Mouse (Mus musculus) hindbrain, embryonic 12.5 days (tissue): ENCODE measurements at regions not wholly inside any gene's neighbourhood (a gene's known extent, or its start where the extent isn't known, plus 50 kb on each side); places are given as distances from the start of the nearest gene placed in this dataset.

Experiments
- ATAC-seq: fragments of 200-750 bp; cut with Nextera tagmentation; 2 replicates; pipeline ENCODE4 v1.8.0; 2017; ENCODE audit warnings: moderate TSS enrichment; ENCODE audit not compliant: low FRiP score
- H3K27ac ChIP-seq: fragments of 300-500 bp; sonication (generic); 2 replicates; pipeline ENCODE4 v1.5.1; 2016; ENCODE audit warnings: mild to moderate bottlenecking
- H3K27me3 ChIP-seq: fragments of 300-500 bp; sonication (generic); 2 replicates; pipeline ENCODE4 v1.6.1; 2016; ENCODE audit warnings: mild to moderate bottlenecking
- H3K36me3 ChIP-seq: fragments of 300-500 bp; sonication (generic); 2 replicates; pipeline ENCODE4 v1.6.1; 2016; ENCODE audit warnings: mild to moderate bottlenecking
- H3K4me1 ChIP-seq: fragments of 300-500 bp; sonication (generic); 2 replicates; pipeline ENCODE4 v1.6.1; 2016
- H3K4me2 ChIP-seq: fragments of 300-500 bp; sonication (generic); replicated peaks from 2 replicates; pipeline ENCODE4 v1.6.1; 2016; ENCODE audit warnings: mild to moderate bottlenecking
- H3K4me3 ChIP-seq: fragments of 300-500 bp; sonication (generic); 2 replicates; pipeline ENCODE4 v1.5.1; 2016; ENCODE audit warnings: mild to moderate bottlenecking
- H3K9ac ChIP-seq: fragments of 300-500 bp; sonication (generic); 2 replicates; pipeline ENCODE4 v1.6.1; 2016; ENCODE audit warnings: mild to moderate bottlenecking, moderate library complexity
- H3K9me3 ChIP-seq: fragments of 300-500 bp; sonication (generic); replicated peaks from 2 replicates; pipeline ENCODE4 v1.6.1; 2016; ENCODE audit warnings: mild to moderate bottlenecking
- WGBS: fragments of 180-500 bp; shearing (Covaris S2); methylation state at CpG from one replicate; pipeline ENCODE4 v1.1.7; 2016; 5-methylcytosine and 5-hydroxymethylcytosine counted together

DNA sequence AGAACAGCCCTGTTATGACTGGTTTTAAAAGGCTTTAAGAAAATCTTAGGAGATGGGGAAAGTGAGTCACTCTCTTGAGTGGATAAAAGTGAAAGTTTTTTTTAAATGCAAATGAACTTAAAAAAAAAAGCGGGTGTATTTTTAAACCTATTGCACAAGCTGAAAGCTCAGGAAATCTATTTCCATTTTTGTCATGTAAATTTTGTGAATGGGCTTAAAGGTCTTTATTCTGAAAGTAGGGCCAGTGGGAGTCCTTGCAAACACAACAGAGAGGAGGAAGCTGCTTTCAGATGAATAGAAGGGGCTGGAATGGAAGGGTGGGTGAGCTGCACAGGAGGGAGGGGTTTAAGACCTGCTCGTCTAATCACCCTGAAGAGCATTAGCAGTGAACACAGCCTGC is 62.9 kb downstream of the Fam84a start:
- 14% methylated on average over 2 of the region's 2 CpGs for WGBS
- Histone ChIP-seq H3K9ac (no peak overlapping the region), H3K9me3 (no peaks in the 10 kb centered on the region), H3K36me3 (no peaks in the 10 kb centered on the region), H3K27ac (no peak overlapping the region), H3K4me1 (peaks cover 3% of the 10 kb centered on the region; the same call in 1 of the 2 replicates), H3K4me3 (no peak overlapping the region), H3K4me2 (no peak overlapping the region), H3K27me3 (no peaks in the 10 kb centered on the region)
- ATAC-seq = peak; percentile 85

DNA sequence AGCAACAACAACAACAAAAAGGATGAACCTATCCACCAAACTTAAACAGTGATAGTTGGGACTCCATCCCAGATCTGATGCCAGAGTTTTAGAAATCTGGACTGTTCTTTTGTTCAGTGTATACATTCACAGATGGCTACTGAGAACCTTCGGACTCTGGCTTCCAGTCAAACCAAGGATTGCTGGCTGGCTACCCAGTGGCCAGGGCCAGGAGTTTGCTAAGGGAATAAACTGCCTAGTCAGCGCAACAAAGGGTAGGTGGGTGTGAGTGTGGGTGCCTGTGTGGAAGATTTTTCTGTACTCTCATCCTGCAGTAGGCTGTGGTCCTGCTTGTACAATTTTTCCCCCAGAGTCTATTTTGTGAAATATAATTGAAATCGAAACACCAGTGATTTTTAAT is 69.1 kb downstream of the Fam84a start:
- no peaks in the 10 kb centered on the region for H3K9me3 ChIP-seq
- peaks cover 3% of the 10 kb centered on the region; the same call in 1 of the 2 replicates for H3K4me1 ChIP-seq
- H3K36me3 ChIP-seq = no peaks in the 10 kb centered on the region
- H3K27ac ChIP-seq = no peak overlapping the region
- no peak for ATAC-seq
- no peak overlapping the region for H3K9ac ChIP-seq
- no peaks in the 10 kb centered on the region for H3K27me3 ChIP-seq
- H3K4me3 ChIP-seq = no peak overlapping the region
- 88% methylated on average over 3 of the region's 3 CpGs for WGBS
- H3K4me2 ChIP-seq = no peak overlapping the region

- Histone ChIP-seq H3K27ac (no peak overlapping the region), H3K9ac (no peak overlapping the region), H3K4me3 (no peak overlapping the region), H3K4me2 (no peak overlapping the region), H3K9me3 (no peaks in the 10 kb centered on the region), H3K36me3 (no peaks in the 10 kb centered on the region), H3K27me3 (no peaks in the 10 kb centered on the region), H3K4me1 (no peaks in the 10 kb centered on the region)
- WGBS = 76% methylated on average over 1 of the region's 1 CpGs
- ATAC-seq = no peak
These were observed 72.0 kb downstream of the Fam84a start for GRCm38 (mm10) chr12:14079892-14080291.

DNA sequence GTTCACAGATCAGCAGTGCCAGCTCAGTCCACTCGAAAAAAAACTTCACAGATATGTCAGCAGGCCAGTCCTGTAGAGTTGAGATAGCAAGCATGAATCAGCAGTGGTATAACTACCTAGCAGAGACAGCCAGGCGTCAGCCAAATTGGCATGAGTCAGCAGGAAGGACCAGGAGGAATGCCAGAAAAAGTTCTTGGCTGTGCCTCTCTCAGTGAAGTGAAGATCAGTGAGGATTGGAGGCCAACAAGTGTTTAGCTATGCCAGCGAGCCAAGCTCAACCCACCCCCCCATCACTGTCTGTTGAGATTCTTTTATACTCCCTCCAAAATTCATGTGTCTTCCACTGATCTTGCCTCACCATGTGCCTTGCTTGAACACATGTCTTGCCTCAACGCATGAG is 82.8 kb downstream of the Fam84a start:
- no peak overlapping the region for H3K9ac ChIP-seq
- H3K9me3 ChIP-seq = no peaks in the 10 kb centered on the region
- H3K27ac ChIP-seq = no peak overlapping the region
- no peak for ATAC-seq
- no peak overlapping the region for H3K4me2 ChIP-seq
- H3K27me3 ChIP-seq = no peaks in the 10 kb centered on the region
- WGBS = 92% methylated on average over 4 of the region's 4 CpGs
- no peaks in the 10 kb centered on the region for H3K36me3 ChIP-seq
- no peak overlapping the region for H3K4me3 ChIP-seq
- no peaks in the 10 kb centered on the region for H3K4me1 ChIP-seq

DNA sequence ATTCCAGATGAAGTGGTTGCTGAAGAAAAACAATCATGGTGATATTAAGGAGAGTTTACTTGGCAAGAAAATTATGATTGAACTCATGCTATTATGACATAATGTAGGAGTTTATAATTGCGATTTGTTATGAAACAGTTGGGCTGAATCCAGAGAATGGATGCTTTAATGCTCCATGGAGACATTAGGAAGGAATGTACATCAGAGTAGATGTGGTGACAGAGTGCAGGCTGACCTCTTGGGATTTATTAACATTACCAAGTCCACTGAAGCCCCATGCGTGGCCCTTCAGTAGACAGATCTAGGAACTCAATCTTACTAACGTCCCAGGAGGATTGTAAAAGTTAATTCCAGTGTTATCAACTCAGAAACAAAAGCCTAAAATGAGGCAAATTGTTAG is 86.5 kb downstream of the Fam84a start:
- H3K9ac ChIP-seq = no peak overlapping the region
- no peak for ATAC-seq
- H3K4me3 ChIP-seq = no peak overlapping the region
- H3K4me1 ChIP-seq = no peaks in the 10 kb centered on the region
- H3K9me3 ChIP-seq = no peaks in the 10 kb centered on the region
- no peak overlapping the region for H3K27ac ChIP-seq
- H3K27me3 ChIP-seq = no peaks in the 10 kb centered on the region
- no peak overlapping the region for H3K4me2 ChIP-seq
- H3K36me3 ChIP-seq = no peaks in the 10 kb centered on the region
- 81% methylated on average over 3 of the region's 3 CpGs for WGBS

DNA sequence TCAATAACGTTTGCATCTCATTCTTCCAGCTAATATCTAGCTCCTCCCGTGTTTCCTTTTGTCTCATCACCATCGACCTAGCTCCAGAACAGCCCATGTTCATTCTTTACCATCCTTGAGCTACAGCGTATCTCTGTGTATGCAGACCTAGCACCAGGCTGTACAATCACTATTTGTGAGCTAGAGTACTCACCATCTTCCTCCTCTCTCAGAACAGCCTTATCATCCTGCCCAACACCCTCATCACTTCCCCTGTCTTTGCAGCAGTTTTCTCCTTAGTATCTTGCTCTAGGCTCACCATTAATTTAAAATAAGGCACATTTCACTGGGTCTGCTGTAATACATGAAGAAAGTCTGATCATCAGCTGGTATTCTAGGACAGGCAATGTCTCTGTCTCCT is 88.6 kb downstream of the Fam84a start:
- Histone ChIP-seq H3K27me3 (no peaks in the 10 kb centered on the region), H3K36me3 (no peaks in the 10 kb centered on the region), H3K4me1 (no peaks in the 10 kb centered on the region), H3K4me3 (no peak overlapping the region), H3K9ac (no peak overlapping the region), H3K9me3 (no peaks in the 10 kb centered on the region), H3K4me2 (no peak overlapping the region), H3K27ac (no peak overlapping the region)
- WGBS = 85% methylated on average over 4 of the region's 4 CpGs
- no peak for ATAC-seq

DNA sequence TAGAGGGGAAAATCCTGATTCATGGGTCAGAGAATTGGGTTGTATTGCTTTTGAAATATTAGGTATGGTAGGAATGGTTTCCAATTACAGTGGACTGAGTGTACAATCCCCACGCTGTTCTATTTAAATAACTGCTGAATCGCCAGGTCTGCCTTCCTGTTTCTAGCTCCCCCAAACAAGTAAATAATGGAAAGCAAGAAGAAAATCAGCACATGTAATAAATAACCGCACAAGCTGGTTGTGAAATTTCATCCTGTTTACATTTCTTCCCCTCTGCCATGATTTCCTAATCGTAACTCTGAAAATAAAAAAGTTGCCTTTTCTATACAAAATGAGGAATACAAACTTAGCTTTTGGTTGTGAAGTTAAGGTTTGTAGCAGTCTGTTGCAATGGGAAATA is 95.7 kb downstream of the Fam84a start:
- Histone ChIP-seq H3K4me3 (no peak overlapping the region), H3K27ac (no peak overlapping the region), H3K36me3 (no peaks in the 10 kb centered on the region), H3K27me3 (no peaks in the 10 kb centered on the region), H3K4me2 (no peak overlapping the region), H3K4me1 (no peaks in the 10 kb centered on the region), H3K9ac (no peak overlapping the region), H3K9me3 (no peaks in the 10 kb centered on the region)
- WGBS = 85% methylated on average over 4 of the region's 4 CpGs
- no peak for ATAC-seq

- H3K9ac ChIP-seq = no peak overlapping the region
- no peaks in the 10 kb centered on the region for H3K4me1 ChIP-seq
- no peak overlapping the region for H3K27ac ChIP-seq
- H3K27me3 ChIP-seq = no peaks in the 10 kb centered on the region
- no peak overlapping the region for H3K4me3 ChIP-seq
- 97% methylated on average over 1 of the region's 1 CpGs for WGBS
- no peaks in the 10 kb centered on the region for H3K9me3 ChIP-seq
- no peaks in the 10 kb centered on the region for H3K36me3 ChIP-seq
- no peak overlapping the region for H3K4me2 ChIP-seq
- ATAC-seq = no peak
These were observed 119.5 kb downstream of the Fam84a start for GRCm38 (mm10) chr12:14032363-14032762.

GRCm38 (mm10) chr12:14015271-14015670 is 136.6 kb downstream of the Fam84a start:
- H3K36me3 ChIP-seq = no peaks in the 10 kb centered on the region
- no peak overlapping the region for H3K4me3 ChIP-seq
- no peaks in the 10 kb centered on the region for H3K4me1 ChIP-seq
- ATAC-seq = no peak
- no peak overlapping the region for H3K27ac ChIP-seq
- H3K4me2 ChIP-seq = no peak overlapping the region
- no peak overlapping the region for H3K9ac ChIP-seq
- H3K27me3 ChIP-seq = no peaks in the 10 kb centered on the region
- H3K9me3 ChIP-seq = no peaks in the 10 kb centered on the region

DNA sequence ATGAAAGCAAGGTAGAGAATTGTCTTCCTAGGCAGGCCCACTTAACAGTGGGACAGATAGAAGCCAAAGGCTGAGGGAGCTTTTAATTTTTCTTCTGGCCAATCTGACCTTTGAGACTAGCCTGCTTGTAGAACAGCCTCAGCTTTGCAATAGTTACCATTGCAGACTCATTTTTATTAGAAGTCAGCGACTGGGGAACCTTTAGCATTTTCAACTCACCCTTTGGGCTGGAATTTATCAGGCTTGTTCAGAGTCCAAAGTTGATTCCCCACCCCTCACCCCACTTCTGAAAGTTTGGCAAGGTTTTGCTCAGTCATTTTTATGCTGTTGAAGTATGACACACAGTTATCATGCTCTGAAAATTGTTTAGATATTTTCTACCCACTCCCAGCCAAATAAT is 145.9 kb downstream of the Fam84a start:
- no peak for ATAC-seq
- H3K9me3 ChIP-seq = no peaks in the 10 kb centered on the region
- no peaks in the 10 kb centered on the region for H3K36me3 ChIP-seq
- no peak overlapping the region for H3K9ac ChIP-seq
- no peak overlapping the region for H3K4me2 ChIP-seq
- no peak overlapping the region for H3K27ac ChIP-seq
- no peaks in the 10 kb centered on the region for H3K27me3 ChIP-seq
- no peak overlapping the region for H3K4me3 ChIP-seq
- WGBS = 66% methylated on average over 1 of the region's 1 CpGs
- H3K4me1 ChIP-seq = no peaks in the 10 kb centered on the region

DNA sequence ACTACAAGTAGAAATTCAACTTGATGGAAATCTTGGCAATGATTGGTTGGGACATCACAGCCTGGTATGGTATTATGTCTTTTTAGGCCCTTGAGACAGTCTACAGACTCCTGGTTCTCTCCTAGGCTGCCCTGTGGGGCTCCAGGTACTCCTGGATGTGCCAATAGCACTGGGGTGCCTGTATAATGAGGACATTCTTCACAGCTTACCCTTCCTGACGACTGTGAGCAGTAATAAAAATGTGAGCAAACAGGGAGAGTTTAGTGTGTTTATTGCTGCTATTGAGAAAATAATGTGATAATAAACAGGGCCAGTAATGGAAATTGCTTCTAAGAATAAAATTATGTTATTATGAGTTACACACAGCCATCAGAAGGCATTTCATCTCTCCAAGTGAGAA is 150.2 kb downstream of the Fam84a start:
- H3K4me1 ChIP-seq = no peaks in the 10 kb centered on the region
- no peak overlapping the region for H3K9ac ChIP-seq
- H3K4me2 ChIP-seq = no peak overlapping the region
- no peaks in the 10 kb centered on the region for H3K27me3 ChIP-seq
- H3K36me3 ChIP-seq = no peaks in the 10 kb centered on the region
- H3K9me3 ChIP-seq = no peaks in the 10 kb centered on the region
- H3K4me3 ChIP-seq = no peak overlapping the region
- WGBS = 59% methylated on average over 1 of the region's 1 CpGs
- no peak for ATAC-seq
- no peak overlapping the region for H3K27ac ChIP-seq

GRCm38 (mm10) chr12:13984396-13984776 is 167.5 kb downstream of the Fam84a start:
- Histone ChIP-seq H3K9me3 (no peaks in the 10 kb centered on the region), H3K36me3 (no peaks in the 10 kb centered on the region), H3K4me2 (no peak overlapping the region), H3K9ac (no peak overlapping the region), H3K4me3 (no peak overlapping the region), H3K27ac (0 out of 2 replicates have a peak overlapping the region, but pooled peaks have one; percentile 17), H3K4me1 (peaks cover 3% of the 10 kb centered on the region; the same call in 1 of the 2 replicates), H3K27me3 (no peaks in the 10 kb centered on the region)
- WGBS = 37% methylated on average over 1 of the region's 1 CpGs
- ATAC-seq = peak; percentile 54

DNA sequence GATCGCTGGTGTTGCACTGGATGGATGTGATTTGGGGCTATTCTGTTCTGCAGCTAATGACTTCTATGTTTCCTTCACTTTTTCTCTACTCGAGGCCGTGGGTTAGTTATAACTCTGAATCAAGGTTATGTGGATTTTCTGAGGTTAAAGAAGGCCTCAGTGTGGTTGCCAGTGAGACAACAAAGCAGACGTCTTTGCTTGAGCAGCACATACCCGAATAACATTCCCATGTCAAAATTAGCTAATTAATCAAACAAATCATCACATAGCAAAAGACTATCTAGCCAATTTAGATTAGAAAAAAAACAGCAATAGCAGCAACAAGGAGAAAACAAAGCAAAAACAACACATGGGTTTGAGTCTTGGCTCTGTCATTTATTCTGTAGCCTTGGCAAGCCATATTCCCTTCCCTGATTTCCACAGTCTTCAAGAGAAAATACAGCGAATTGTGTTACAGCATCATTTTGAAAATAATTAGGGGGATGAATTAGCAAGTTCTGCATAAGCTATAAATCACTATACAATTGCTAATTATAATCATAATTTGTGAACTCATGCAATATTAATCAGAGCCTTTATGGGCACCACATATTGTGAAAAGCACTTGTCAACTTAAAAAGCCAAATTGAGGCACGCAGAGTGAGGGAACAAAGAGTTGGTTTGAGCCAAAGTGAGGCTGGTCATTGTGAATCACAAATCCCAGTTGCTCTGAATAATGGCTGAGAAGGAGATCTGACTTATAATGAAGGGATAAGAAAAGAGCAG is 168.0 kb downstream of the Fam84a start:
- WGBS = 39% methylated on average over 7 of the region's 7 CpGs
- Histone ChIP-seq H3K4me3 (no peak overlapping the region), H3K4me2 (no peak overlapping the region), H3K27ac (peak overlapping the region; percentile 4; the same call in 1 of the 2 replicates), H3K9ac (no peak overlapping the region), H3K27me3 (no peaks in the 10 kb centered on the region), H3K36me3 (no peaks in the 10 kb centered on the region), H3K4me1 (peaks cover 3% of the 10 kb centered on the region; the same call in 1 of the 2 replicates), H3K9me3 (no peaks in the 10 kb centered on the region)
- ATAC-seq = peak; percentile 84
